Mouse (Mus musculus) spleen, adult 2 months (tissue): ENCODE results near the gene Fam240b. TPM values are rescaled to one million over a fixed set of nuclear protein-coding genes. Genes with fewer than 3 reads are reported as not detected.

Source experiments
- DNase-seq, 2 experiments: peaks; one replicate each; pipeline versions ENCODE4 v3.0.0 to v3.0.0-alpha.2; 2012 to 2021; ENCODE audit warnings: low spot score in 2 of 2, low read depth in 1 of 2
- H3K27ac ChIP-seq: fragments of 200-500 bp; 2 replicates; pipeline ENCODE4 v1.5.1; 2012; ENCODE audit warnings: low read length, inconsistent platforms; ENCODE audit not compliant: insufficient read depth
- H3K27me3 ChIP-seq: fragments of 200-500 bp; 2 replicates; pipeline ENCODE4 v1.6.1; 2012; ENCODE audit warnings: mild to moderate bottlenecking, moderate library complexity, low read length, inconsistent platforms; ENCODE audit not compliant: control insufficient read depth, insufficient read depth
- H3K36me3 ChIP-seq: fragments of 200-500 bp; 2 replicates; pipeline ENCODE4 v1.6.1; 2012; ENCODE audit warnings: mild to moderate bottlenecking, low read length, inconsistent platforms; ENCODE audit not compliant: control insufficient read depth, insufficient read depth
- H3K4me1 ChIP-seq: fragments of 200-500 bp; 2 replicates; pipeline ENCODE4 v1.6.1; 2011; ENCODE audit warnings: inconsistent platforms; ENCODE audit not compliant: control insufficient read depth, insufficient read depth, insufficient read length
- H3K4me3 ChIP-seq: fragments of 200-500 bp; 2 replicates; pipeline ENCODE4 v1.5.1; 2011; ENCODE audit warnings: mild to moderate bottlenecking, inconsistent platforms; ENCODE audit not compliant: insufficient read depth, insufficient read length; ENCODE audit errors: extremely low read depth
- CTCF ChIP-seq: fragments of 200-500 bp; IDR thresholded peaks from 2 replicates; pipeline ENCODE4 v1.5.1; 2011; ENCODE audit warnings: mild to moderate bottlenecking, inconsistent platforms; ENCODE audit not compliant: insufficient read depth, insufficient read length, insufficient replicate concordance; ENCODE audit errors: extremely low read depth
- POLR2A ChIP-seq: fragments of 200-500 bp; IDR thresholded peaks from 2 replicates; pipeline ENCODE4 v1.6.1; 2011; ENCODE audit warnings: low read depth, low read length, inconsistent platforms
- WGBS: fragments of 180-500 bp; shearing (Covaris S2); methylation state at CpG from one replicate; pipeline ENCODE4 v1.1.7; 2018; 5-methylcytosine and 5-hydroxymethylcytosine counted together
- polyA plus RNA-seq: library from polyadenylated mRNA; depleted of rRNA; stranded (reverse); fragments of >200 nt; gene quantifications from 2 replicates; pipeline ENCODE4 v1.2.3, GENCODE M21; 2012; rRNA removed

Fam240b gene
- polyA plus RNA-seq, 1 experiment, result not detected

DNA sequence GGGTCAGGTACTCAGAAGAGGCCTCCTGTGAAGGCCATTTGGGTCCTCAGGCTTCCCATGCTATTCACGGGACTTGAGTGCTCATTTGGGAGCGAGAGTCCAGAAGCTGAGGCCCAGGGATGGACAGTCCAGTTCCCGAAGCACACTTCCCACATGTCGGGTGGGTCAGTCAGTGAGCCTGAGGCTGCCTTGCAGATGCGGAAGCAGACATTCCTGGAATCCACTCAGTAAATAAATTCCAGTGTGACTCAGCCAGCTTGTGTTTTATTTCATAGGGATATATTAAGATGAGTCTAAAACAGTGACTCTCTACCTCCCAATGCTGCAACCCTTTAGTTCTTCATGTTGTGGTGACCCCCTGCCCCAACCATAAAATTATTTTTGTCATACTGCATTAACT, 58.1 kb downstream of the Fam240b start:
- H3K4me3 ChIP-seq, result no peak overlapping the region
- peaks cover 3% of the 10 kb centered on the region; the same call in 1 of the 2 replicates for H3K4me1 ChIP-seq
- WGBS, result 87% methylated on average over 5 of the region's 5 CpGs
- no peaks in the 10 kb centered on the region for H3K36me3 ChIP-seq
- no peak for DNase-seq
- TF ChIP-seq POLR2A (no peak), CTCF (no peak)
- no peaks in the 10 kb centered on the region for H3K27me3 ChIP-seq
- H3K27ac ChIP-seq, result no peak overlapping the region

DNA sequence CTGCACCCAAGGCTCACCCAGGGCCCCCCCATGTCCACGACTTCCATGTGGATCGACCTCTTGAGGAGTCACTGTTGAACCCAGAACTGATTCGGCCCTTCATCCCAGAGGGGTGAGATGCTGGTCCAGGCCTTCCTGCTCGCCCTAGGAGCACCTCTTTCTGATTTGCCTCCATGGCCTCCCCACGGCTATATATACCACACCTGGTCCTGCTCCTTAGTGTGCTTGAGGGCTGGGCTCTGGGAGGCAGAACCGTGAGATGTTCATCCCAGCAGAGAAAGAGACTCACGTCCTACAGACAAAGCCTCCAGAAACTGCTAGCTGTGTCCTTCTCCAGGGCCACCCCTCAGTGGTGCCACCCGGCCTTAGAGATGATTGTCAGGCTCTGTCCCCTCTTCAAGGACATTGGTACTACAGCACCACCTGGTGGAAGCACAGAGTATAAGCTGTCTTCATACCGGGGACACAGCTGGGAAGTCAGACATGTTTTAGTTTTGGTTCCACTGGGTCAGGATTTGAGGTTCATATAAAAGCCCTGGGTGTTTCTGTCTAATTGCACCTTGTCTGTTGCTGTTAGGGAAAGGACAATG, 58.6 kb downstream of the Fam240b start:
- Histone ChIP-seq H3K36me3 (no peaks in the 10 kb centered on the region), H3K27ac (no peak overlapping the region), H3K27me3 (no peaks in the 10 kb centered on the region), H3K4me3 (no peak overlapping the region), H3K4me1 (peaks cover 3% of the 10 kb centered on the region; the same call in 1 of the 2 replicates)
- DNase-seq, result peak; percentile 52 to 62
- 62% methylated on average over 9 of the region's 9 CpGs for WGBS
- TF ChIP-seq POLR2A, result no peak
- TF ChIP-seq CTCF, result peak; percentile 63; the same call in 1 of the 2 replicates

DNA sequence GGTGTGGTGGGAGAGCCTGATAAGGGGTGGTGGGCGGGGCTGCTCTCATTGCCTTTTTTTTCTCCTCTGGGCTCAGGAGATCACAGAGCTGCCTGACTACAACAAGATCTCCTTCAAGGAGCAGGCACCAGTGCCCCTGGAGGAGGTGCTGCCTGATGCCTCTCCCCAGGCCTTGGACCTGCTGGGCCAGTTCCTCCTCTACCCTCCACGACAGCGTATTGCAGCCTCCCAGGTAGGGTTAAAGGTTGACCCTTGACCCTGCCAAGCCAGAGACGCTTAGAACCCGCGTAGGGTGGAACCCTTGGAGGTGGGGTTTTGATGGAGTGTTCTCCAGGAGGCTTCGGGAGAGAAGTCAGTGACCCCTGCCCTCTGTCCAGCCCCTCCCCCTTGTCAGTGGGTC, 59.8 kb downstream of the Fam240b start:
- H3K4me1 ChIP-seq, result peaks cover 5% of the 10 kb centered on the region
- WGBS, result 93% methylated on average over 7 of the region's 7 CpGs
- no peaks in the 10 kb centered on the region for H3K27me3 ChIP-seq
- no peaks in the 10 kb centered on the region for H3K36me3 ChIP-seq
- no peak overlapping the region for H3K4me3 ChIP-seq
- no peak for TF ChIP-seq CTCF
- no peak for TF ChIP-seq POLR2A
- no peak overlapping the region for H3K27ac ChIP-seq
- no peak for DNase-seq

DNA sequence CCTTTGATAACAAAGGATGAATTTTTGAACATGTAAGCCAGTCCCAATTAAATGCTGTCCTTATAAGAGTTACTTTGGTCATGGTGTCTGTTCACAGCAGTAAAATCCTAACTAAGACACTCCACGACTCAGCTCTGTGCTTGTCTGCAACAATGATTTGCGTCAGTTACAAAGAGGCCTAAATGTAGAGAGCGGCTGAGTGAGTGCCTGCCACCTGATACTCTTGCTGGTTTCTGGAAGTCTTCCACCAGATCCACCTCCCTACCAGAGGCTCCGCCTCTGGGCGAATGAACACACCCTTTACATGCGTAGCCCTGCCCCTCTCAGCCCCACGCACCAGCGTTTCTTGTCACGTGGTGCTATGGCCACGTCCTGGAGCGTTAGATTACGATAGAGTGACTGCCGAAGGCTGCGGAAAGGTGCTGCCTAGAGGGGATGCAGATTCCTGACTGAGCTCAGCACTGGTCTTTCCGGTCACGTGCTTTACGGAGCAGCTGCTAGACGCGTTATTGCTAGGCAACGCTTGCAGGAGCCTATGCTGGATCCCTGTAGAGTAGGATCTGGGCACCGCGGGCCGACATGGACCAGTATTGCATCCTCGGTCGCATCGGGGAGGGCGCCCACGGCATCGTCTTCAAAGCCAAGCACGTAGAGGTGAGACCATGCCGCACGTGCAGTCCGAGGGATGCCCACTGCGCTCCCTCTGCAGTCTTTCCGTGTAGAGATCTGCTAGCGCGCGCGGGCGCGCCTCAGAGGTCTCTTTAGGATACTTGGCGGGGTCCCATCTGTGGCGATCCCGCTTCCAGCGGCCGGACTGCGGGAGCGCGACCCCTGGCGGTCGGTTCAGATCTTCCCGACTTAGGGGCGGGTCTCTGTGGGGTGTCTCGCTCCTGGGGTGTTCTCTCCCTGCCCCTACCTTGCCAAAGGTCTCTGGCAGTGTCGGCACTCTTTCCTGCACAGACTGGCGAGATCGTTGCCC, 65.3 kb downstream of the Fam240b start, which contains the start of gene Cdk20:
Cdk20 (plus strand) TSS at position 298 of the 979 bp plus-strand sequence.
- 1% methylated on average over 57 of the region's 57 CpGs for WGBS
- Histone ChIP-seq H3K36me3 (no peaks in the 10 kb centered on the region), H3K27me3 (no peaks in the 10 kb centered on the region), H3K27ac (peak within 1 kb of the TSS; percentile 53), H3K4me1 (peaks cover 3% of the 10 kb centered on the region; the same call in 1 of the 2 replicates), H3K4me3 (peak within 1 kb of the TSS; percentile 79)
- peak; percentile 74 for TF ChIP-seq CTCF
- peak; percentile 2; the same call in 1 of the 2 replicates for TF ChIP-seq POLR2A
- DNase-seq, result peak; percentile 71 to 79

Other genes starting within 250 kb of the Fam240b start
- gene Cdc14b, start 222.5 kb downstream of the Fam240b start, polyA plus RNA-seq, result 1.5 and 1.8 TPM in 2 replicates
- 4.7 and 4.9 TPM in 2 replicates for gene Aaed1, start 185.1 kb downstream of the Fam240b start, polyA plus RNA-seq
- gene Ctsl, start 126.9 kb downstream of the Fam240b start, polyA plus RNA-seq, result 20.2 and 23.1 TPM in 2 replicates
- 11.6 and 11.8 TPM in 2 replicates for gene Cdk20, start 65.5 kb downstream of the Fam240b start, polyA plus RNA-seq